Mouse (Mus musculus) G1E-ER4 (cell line): ENCODE measurements around the gene Prelid3b. TPM values are rescaled to one million over a fixed set of nuclear protein-coding genes. Genes with fewer than 3 reads are reported as not detected.

ENCODE experiments used
- GATA1 ChIP-seq: IDR thresholded peaks from one replicate; pipeline ENCODE4 v1.8.0; 2012; ENCODE audit warnings: low read length, inconsistent platforms
- polyA plus RNA-seq: library from polyadenylated mRNA; stranded (reverse); fragments of >175 nt; gene quantifications from 2 replicates; pipeline ENCODE4 v1.2.3, GENCODE M21; 2012

Gene Prelid3b
- polyA plus RNA-seq, 1 experiment, result 35.2 TPM

GRCm38 (mm10) chr2:174473550-174473927, 658 bp upstream of the Prelid3b start:
- no peak for TF ChIP-seq GATA1

GRCm38 (mm10) chr2:174472407-174472806, 474 bp downstream of the Prelid3b start:
- no peak for TF ChIP-seq GATA1

GRCm38 (mm10) chr2:174470786-174471405, 2.0 kb downstream of the Prelid3b start:
- TF ChIP-seq GATA1, result no peak

- peak; percentile 97 for TF ChIP-seq GATA1
Measured at GRCm38 (mm10) chr2:174470333-174470732, 2.5 kb downstream of the Prelid3b start.

GRCm38 (mm10) chr2:174463789-174464523, 8.9 kb downstream of the Prelid3b start, which contains the start of gene Atp5e:
Gene Atp5e, minus strand, starts transcription at chr2:174464105.
- no peak for TF ChIP-seq GATA1

- no peak for TF ChIP-seq GATA1
Measured at GRCm38 (mm10) chr2:174463370-174463769, 9.5 kb downstream of the Prelid3b start.

GRCm38 (mm10) chr2:174459365-174459764, 13.5 kb downstream of the Prelid3b start:
- TF ChIP-seq GATA1, result no peak

GRCm38 (mm10) chr2:174453681-174454080, 19.2 kb downstream of the Prelid3b start:
- peak; percentile 38 for TF ChIP-seq GATA1

GRCm38 (mm10) chr2:174450353-174450752, 22.5 kb downstream of the Prelid3b start, which contains the start of gene Tubb1:
Gene Tubb1, plus strand, starts transcription at chr2:174450695.
- no peak for TF ChIP-seq GATA1

- no peak for TF ChIP-seq GATA1
Measured at GRCm38 (mm10) chr2:174448405-174448804, 24.5 kb downstream of the Prelid3b start.

- no peak for TF ChIP-seq GATA1
Measured at GRCm38 (mm10) chr2:174446905-174447304, 26.0 kb downstream of the Prelid3b start.

GRCm38 (mm10) chr2:174446492-174446891, 26.4 kb downstream of the Prelid3b start:
- no peak for TF ChIP-seq GATA1

GRCm38 (mm10) chr2:174445018-174445417, 27.9 kb downstream of the Prelid3b start:
- TF ChIP-seq GATA1, result no peak

GRCm38 (mm10) chr2:174444359-174444758, 28.5 kb downstream of the Prelid3b start:
- TF ChIP-seq GATA1, result no peak

- TF ChIP-seq GATA1, result no peak
Measured at GRCm38 (mm10) chr2:174443046-174443445, 29.8 kb downstream of the Prelid3b start.

- no peak for TF ChIP-seq GATA1
Measured at GRCm38 (mm10) chr2:174442460-174442859, 30.4 kb downstream of the Prelid3b start.

GRCm38 (mm10) chr2:174441898-174442297, 31.0 kb downstream of the Prelid3b start:
- TF ChIP-seq GATA1, result no peak
